Mouse (Mus musculus): ENCODE results near the gene Nbdy.

Nbdy gene

DNA sequence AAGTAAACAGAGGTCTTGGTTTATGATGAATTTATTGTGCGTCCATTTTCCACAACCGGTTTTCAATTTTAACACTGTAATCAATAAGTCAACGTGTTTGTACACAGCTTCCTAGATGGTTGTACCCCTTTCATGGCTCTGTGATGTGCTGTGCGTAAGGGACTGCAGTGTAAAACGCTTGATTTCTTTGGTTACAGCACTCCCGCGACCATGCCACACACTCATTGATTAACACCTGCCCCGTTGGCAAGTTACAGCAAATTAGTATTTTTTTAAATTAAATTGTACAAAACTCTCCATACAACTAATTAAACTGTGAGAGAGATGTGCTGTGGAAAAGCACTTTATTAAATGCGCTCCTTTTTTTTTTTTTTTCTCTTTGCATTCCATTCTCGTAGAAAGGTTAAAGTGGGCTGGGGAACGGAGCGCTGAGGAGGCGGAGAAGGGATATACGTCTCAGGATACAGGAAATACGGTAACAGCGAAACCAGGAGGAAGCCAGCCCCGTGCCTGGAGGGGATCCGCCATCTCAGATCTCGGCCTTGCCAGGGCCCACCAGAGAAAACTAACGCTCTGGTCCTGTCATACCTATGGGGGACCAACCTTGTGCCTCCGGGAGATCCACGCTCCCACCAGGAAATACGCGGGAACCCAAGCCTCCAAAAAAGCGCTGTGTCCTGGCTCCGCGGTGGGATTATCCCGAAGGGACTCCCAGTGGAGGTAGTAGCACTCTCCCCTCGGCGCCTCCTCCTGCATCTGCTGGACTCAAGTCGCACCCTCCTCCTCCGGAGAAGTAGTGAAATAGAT, at the start of gene Nbdy:
TSS of gene Nbdy (plus strand) at position 481 of the 807 bp plus-strand sequence.
- DNase-seq, result peak; percentile 63

- DNase-seq, result peak; percentile 26
Observed at GRCm38 (mm10) chrX:153695782-153696395, 27.5 kb upstream of the Nbdy start, which contains the start of gene Kctd12b. TSS of gene Kctd12b (minus strand) at chrX:153696391.

- no peak for DNase-seq
Observed at GRCm38 (mm10) chrX:153700463-153700862, 22.9 kb upstream of the Nbdy start.

GRCm38 (mm10) chrX:153707735-153708134, 15.7 kb upstream of the Nbdy start:
- DNase-seq, result peak; percentile 27

DNA sequence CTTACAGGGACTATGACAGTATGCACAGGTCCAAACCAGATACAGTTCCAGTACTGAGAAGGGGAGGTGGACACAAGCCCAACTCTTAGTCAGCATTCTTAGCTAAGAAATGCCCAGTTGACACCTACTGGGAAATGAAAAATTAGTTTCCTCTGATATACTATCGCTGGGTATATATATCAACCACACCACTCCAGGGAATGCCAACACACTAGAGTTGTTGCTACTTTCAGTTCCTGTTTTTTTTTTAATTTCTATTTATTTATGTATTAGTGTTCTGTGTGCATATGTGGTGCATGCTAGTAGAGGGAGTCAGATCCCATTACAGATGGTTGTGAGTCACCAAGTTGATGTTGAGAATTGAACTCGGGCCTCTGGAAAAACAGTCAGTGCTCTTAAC, 6.7 kb upstream of the Nbdy start:
- DNase-seq, result no peak

- DNase-seq, result peak; percentile 21
Observed at GRCm38 (mm10) chrX:153719602-153720001, 3.8 kb upstream of the Nbdy start.

DNA sequence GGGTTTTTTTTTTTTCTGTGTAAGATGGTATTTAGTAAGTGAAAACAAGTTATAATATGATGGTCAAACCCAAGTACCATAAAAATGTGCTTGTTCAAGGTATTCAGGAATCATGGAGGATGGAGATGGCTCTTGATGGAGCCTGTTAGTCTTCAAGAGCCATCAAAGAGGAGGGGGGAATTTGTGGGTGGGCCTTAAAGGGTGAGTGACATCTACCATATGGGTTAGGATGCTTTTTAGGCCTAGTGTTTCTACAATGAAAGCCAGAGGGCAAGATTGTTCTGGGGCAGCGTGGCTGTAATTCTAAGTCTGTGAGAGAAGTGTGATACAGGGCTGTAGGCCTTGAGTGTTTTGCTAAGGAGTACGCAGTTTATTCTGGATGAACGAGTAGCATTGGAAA, 1.0 kb downstream of the Nbdy start:
- peak; percentile 12 for DNase-seq

DNA sequence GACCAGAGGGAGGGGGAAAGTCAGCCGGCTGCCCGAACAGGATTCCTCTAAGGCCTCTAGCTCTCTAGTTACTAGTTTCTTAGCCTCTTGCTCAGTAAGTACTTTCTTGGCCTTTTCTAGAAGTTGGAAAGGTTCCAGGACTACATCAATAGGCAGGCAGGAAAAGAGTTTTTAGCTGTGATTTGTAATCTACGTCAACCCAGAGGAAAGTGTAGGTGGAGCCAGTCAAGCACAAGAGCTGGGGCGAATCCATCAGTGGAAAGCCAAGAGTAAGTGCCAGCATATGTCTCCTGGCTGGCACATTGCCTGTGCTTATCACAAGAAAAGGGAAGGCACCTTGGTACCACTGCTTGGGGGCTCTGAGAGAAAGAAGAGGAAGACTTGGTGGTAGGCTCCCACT, 12.3 kb downstream of the Nbdy start:
- peak; percentile 2 for DNase-seq

DNA sequence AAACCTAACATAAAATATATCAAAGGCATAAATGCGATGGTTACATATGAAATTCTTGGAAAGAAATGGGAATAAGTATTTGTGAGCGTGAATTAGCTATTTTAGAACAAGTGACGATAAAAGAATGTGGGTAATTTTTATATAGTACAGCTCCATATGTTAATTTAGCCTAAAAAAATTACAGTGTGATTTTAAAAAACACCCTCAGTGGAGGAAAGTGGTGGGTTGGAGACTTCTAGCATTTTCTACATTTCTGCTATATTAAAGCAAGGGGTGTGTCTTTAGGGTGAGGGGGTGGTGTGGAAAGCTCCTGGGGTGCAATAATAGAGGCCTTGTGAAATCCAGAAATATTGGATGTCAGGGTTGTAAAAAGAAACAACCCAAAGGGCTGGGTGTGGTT, 19.1 kb downstream of the Nbdy start:
- DNase-seq, result no peak

GRCm38 (mm10) chrX:153749230-153749629, 25.8 kb downstream of the Nbdy start:
- no peak for DNase-seq

All from lung, postnatal 36 days (tissue).